Mouse (Mus musculus): ENCODE data around the gene Myof.

DNA sequence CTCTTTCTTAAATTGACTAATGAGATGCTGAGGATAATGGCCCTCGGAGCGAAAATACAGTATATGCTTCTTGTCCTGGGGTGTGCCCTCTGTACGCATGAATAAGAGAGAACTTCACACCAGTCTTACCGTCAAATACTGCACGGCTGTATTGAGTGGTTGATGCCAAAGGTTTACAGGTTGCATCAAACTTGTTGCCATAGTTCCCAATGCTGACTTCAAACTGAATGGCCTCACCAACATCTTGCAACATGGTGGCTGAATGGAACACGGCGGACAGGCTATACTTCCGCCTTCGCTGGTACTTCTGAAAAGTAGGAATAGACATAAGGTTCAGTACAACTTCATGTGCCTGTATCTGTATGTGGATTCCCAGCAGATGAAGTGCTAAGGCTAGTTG lies 82.6 kb downstream of the Myof start:
- TF ChIP-seq POLR2A (IDR thresholded peaks at IDR 0.05; ENCODE audit: control insufficient read depth, low read depth, low read length) (no peak), CTCF (IDR thresholded peaks at IDR 0.05; ENCODE audit: control insufficient read depth, insufficient read depth, insufficient replicate concordance, low read depth, low read length) (no peak)
